Comparison of ENCODE assay signal across 8 mouse cellular contexts in the genomic region with DNA sequence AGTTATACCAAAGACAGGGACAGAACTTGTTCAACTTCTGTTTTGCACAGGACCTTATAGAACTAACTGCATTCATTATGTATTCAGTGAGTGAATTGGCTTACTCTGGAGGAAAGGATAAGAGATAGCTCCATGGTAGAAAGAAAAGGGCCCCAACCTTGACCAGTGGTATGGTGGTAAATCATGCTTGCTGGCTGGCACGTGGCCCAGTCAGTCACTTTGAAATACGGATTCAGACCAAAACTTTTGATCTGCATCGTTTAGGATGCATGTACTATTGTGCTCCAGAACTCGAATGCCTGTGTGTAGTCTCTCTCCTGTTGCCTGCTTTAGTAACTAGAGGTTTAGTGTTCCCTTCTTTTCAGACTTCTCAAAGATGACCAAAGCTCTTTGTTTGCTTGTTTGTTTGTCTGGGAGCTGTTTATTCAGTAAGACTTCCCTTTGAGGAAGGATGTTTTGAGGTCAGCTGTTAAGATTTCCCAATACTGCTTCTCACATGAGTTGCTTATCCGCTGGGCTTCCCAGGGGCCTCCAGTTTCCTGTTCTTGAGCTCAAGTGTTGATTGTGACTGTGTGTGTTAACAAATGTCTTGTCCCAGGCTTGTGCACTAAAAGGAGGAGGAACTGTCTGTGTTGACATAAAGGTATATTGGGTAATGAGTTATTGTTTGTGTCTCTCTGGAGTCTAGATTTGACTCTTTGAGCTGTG. TPM values are rescaled to one million over a fixed set of nuclear protein-coding genes. Genes with fewer than 3 reads are reported as not detected.
DNase-seq lines count a peak whose midpoint lies in the region; TF ChIP-seq lines count a peak whose summit lies in the region.

No protein-coding gene starts in this region.

- no peaks in the 10 kb centered on the region for H3K9me3 ChIP-seq in heart, embryonic 10.5 days
- H3K9me3 ChIP-seq in midbrain, embryonic 10.5 days (replicated peaks) = no peaks in the 10 kb centered on the region

- no peaks in the 10 kb centered on the region for H3K27me3 ChIP-seq in heart, adult 2 months (ENCODE audit: control insufficient read depth, insufficient read depth, low read length)
- H3K27me3 ChIP-seq in heart, embryonic 10.5 days (ENCODE audit: insufficient read depth, poor library complexity, severe bottlenecking) = peaks cover 5% of the 10 kb centered on the region; the same call in 1 of the 2 replicates
- no peaks in the 10 kb centered on the region for H3K27me3 ChIP-seq in midbrain, embryonic 10.5 days (ENCODE audit: low read depth, poor library complexity, severe bottlenecking)

- TF ChIP-seq CTCF in heart, adult 2 months (IDR thresholded peaks at IDR 0.05) = no peak

- no peak for TF ChIP-seq EP300 in heart, adult 2 months (IDR thresholded peaks at IDR 0.05; ENCODE audit: insufficient read depth, low read depth, low read length)

- TF ChIP-seq POLR2A in heart, adult 2 months (IDR thresholded peaks at IDR 0.05; ENCODE audit: insufficient read depth, low read depth, low read length) = no peak

- peak overlapping the region; percentile 99 for H3K27ac ChIP-seq in heart, adult 2 months
- H3K27ac ChIP-seq in heart, embryonic 10.5 days = no peak overlapping the region
- no peak overlapping the region for H3K27ac ChIP-seq in midbrain, embryonic 10.5 days (replicated peaks)

- H3K9ac ChIP-seq in heart, adult 2 months (ENCODE audit: low read depth, low read length) = no peak overlapping the region; the same call in 1 of the 2 replicates

- peak in 1 of 2 experiments; percentile 22 for DNase-seq in heart, adult 2 months
- no peak for DNase-seq in heart, embryonic 10.5 days (ENCODE audit: low spot score)
- DNase-seq in adipocyte (ENCODE audit: low spot score) = peak; percentile 68
- DNase-seq in heart, postnatal 10 days = peak; percentile 26 to 28
- DNase-seq in lung, postnatal 36 days = peak; percentile 66
- no peak for DNase-seq in cerebellum, postnatal 25 days
- DNase-seq in natural killer cell, adult 2 months (ENCODE audit: low spot score in 2 of 2) = no peak
- DNase-seq in midbrain, embryonic 10.5 days (ENCODE audit: low spot score) = no peak

- peak overlapping the region; percentile 15; the same call in 1 of the 2 replicates for H3K4me3 ChIP-seq in heart, adult 2 months
- no peak overlapping the region for H3K4me3 ChIP-seq in heart, embryonic 10.5 days
- H3K4me3 ChIP-seq in midbrain, embryonic 10.5 days = no peak overlapping the region

- peaks cover 16% of the 10 kb centered on the region for H3K4me1 ChIP-seq in heart, adult 2 months (ENCODE audit: control insufficient read depth, insufficient read depth, low read length)
- H3K4me1 ChIP-seq in heart, embryonic 10.5 days = peaks cover 43% of the 10 kb centered on the region
- peaks cover 44% of the 10 kb centered on the region for H3K4me1 ChIP-seq in midbrain, embryonic 10.5 days

- intact Hi-C loops in heart, adult 2 months (cut with DNase I) = loop anchor here (5.0 kb wide), 2 partner anchors 38 to 72 kb away; a partner anchor contains a TSS
- intact Hi-C loops in heart, postnatal 10 days (cut with DNase I) = no loop called here

- WGBS in heart, adult 2 months = 22% methylated on average over 5 of the region's 5 CpGs
- 49% methylated on average over 5 of the region's 5 CpGs for WGBS in heart, embryonic 10.5 days
- WGBS in midbrain, embryonic 10.5 days = 78% methylated on average over 5 of the region's 5 CpGs

- H3K36me3 ChIP-seq in heart, adult 2 months (ENCODE audit: control insufficient read depth, insufficient read depth, low read length) = peaks cover 28% of the 10 kb centered on the region
- peaks cover 23% of the 10 kb centered on the region for H3K36me3 ChIP-seq in heart, embryonic 10.5 days
- peaks cover 24% of the 10 kb centered on the region for H3K36me3 ChIP-seq in midbrain, embryonic 10.5 days

- H3K79me2 ChIP-seq in heart, adult 2 months (replicated peaks; ENCODE audit: control insufficient read depth, insufficient read depth, low read length) = peaks cover 10% of the 10 kb centered on the region

RNA-seq across cellular contexts. Expression of a gene that starts 4.7 kb away (rescaled TPM):
- 100 to 1,000 TPM; 140 TPM for total RNA-seq in heart, adult 2 months (2021)
- 148 and 177 TPM in 2 replicates for polyA plus RNA-seq in heart, adult 2 months (2012; rRNA removed)
- 91.3 and 119 TPM in 2 replicates for polyA plus RNA-seq in heart, embryonic 10.5 days (2016; fragmentation: Nextera tagmentation; extraction: Ambion mirVana)
- total RNA-seq in heart, postnatal 10 days (2021) = 100 to 1,000 TPM; 132 to 133 TPM
- 74.3 and 75.7 TPM in 2 replicates for polyA plus RNA-seq in midbrain, embryonic 10.5 days (2016; fragmentation: Nextera tagmentation; extraction: Ambion mirVana)

RNA-seq across cellular contexts. Expression of a gene that starts 14.5 kb away (rescaled TPM):
- total RNA-seq in heart, adult 2 months (2021) = 10 to 100 TPM; 21.0 to 24.1 TPM
- polyA plus RNA-seq in heart, adult 2 months (2012; rRNA removed) = 41.8 and 42.8 TPM in 2 replicates
- 37.4 and 42.2 TPM in 2 replicates for polyA plus RNA-seq in heart, embryonic 10.5 days (2016; fragmentation: Nextera tagmentation; extraction: Ambion mirVana)
- 10 to 100 TPM; 31.0 to 33.4 TPM for total RNA-seq in heart, postnatal 10 days (2021)
- 24.5 and 27.9 TPM in 2 replicates for polyA plus RNA-seq in midbrain, embryonic 10.5 days (2016; fragmentation: Nextera tagmentation; extraction: Ambion mirVana)

RNA-seq across cellular contexts. Expression of a gene that starts 34.2 kb away (rescaled TPM):
- total RNA-seq in heart, adult 2 months (2021) = not detected
- polyA plus RNA-seq in heart, adult 2 months (2012; rRNA removed) = not detected in 2 replicates
- not detected in 2 replicates for polyA plus RNA-seq in heart, embryonic 10.5 days (2016; fragmentation: Nextera tagmentation; extraction: Ambion mirVana)
- total RNA-seq in heart, postnatal 10 days (2021) = not detected
- polyA plus RNA-seq in midbrain, embryonic 10.5 days (2016; fragmentation: Nextera tagmentation; extraction: Ambion mirVana) = not detected in 2 replicates

RNA-seq across cellular contexts. Expression of a gene that starts 35.4 kb away (rescaled TPM):
- 10 to 100 TPM; 20.2 to 21.8 TPM for total RNA-seq in heart, adult 2 months (2021)
- 9.3 and 15.7 TPM in 2 replicates for polyA plus RNA-seq in heart, adult 2 months (2012; rRNA removed)
- 23.8 and 25.1 TPM in 2 replicates for polyA plus RNA-seq in heart, embryonic 10.5 days (2016; fragmentation: Nextera tagmentation; extraction: Ambion mirVana)
- 10 to 100 TPM; 18.3 to 19.6 TPM for total RNA-seq in heart, postnatal 10 days (2021)
- 34.8 TPM in 2 replicates for polyA plus RNA-seq in midbrain, embryonic 10.5 days (2016; fragmentation: Nextera tagmentation; extraction: Ambion mirVana)

RNA-seq across cellular contexts. Expression of a gene that starts 58.1 kb away (rescaled TPM):
- total RNA-seq in heart, adult 2 months (2021) = 10 to 100 TPM; 17.8 to 18.7 TPM
- polyA plus RNA-seq in heart, adult 2 months (2012; rRNA removed) = 22.9 and 45.8 TPM in 2 replicates
- 81.9 and 95.9 TPM in 2 replicates for polyA plus RNA-seq in heart, embryonic 10.5 days (2016; fragmentation: Nextera tagmentation; extraction: Ambion mirVana)
- total RNA-seq in heart, postnatal 10 days (2021) = 10 to 100 TPM; 24.2 to 25.7 TPM
- 122 and 128 TPM in 2 replicates for polyA plus RNA-seq in midbrain, embryonic 10.5 days (2016; fragmentation: Nextera tagmentation; extraction: Ambion mirVana)

Comparison
In these comparisons a context has a peak if more than half of its experiments do, and no peak if none do; other contexts are left out.
1. DNase-seq: peak in adipocyte (single experiment), heart, postnatal 10 days (2 of 2) and lung, postnatal 36 days (single experiment); none in heart, embryonic 10.5 days (single experiment), cerebellum, postnatal 25 days (0 of 2), natural killer cell, adult 2 months (0 of 2) and midbrain, embryonic 10.5 days (single experiment).